Mouse (Mus musculus) forebrain, embryonic 12.5 days (tissue): ENCODE data around the gene Styxl1. TPM values are rescaled to one million over a fixed set of nuclear protein-coding genes. Genes with fewer than 3 reads are reported as not detected.

Experiments
- ATAC-seq: fragments of 200-750 bp; cut with Nextera tagmentation; 2 replicates; pipeline ENCODE4 v1.8.0; 2017; ENCODE audit warnings: moderate TSS enrichment; ENCODE audit not compliant: low FRiP score
- H3K27ac ChIP-seq: fragments of 300-500 bp; sonication (generic); 2 replicates; pipeline ENCODE4 v1.5.1; 2016; ENCODE audit warnings: mild to moderate bottlenecking
- H3K27me3 ChIP-seq: fragments of 300-500 bp; sonication (generic); 2 replicates; pipeline ENCODE4 v1.6.1; 2016; ENCODE audit warnings: mild to moderate bottlenecking
- H3K36me3 ChIP-seq: fragments of 300-500 bp; sonication (generic); replicated peaks from 2 replicates; pipeline ENCODE4 v1.6.1; 2016; ENCODE audit warnings: mild to moderate bottlenecking
- H3K4me1 ChIP-seq: fragments of 300-500 bp; sonication (generic); 2 replicates; pipeline ENCODE4 v1.6.1; 2016
- H3K4me2 ChIP-seq: fragments of 300-500 bp; sonication (generic); 2 replicates; pipeline ENCODE4 v1.6.1; 2016; ENCODE audit warnings: mild to moderate bottlenecking, moderate library complexity
- H3K4me3 ChIP-seq: fragments of 300-500 bp; sonication (generic); replicated peaks from 2 replicates; pipeline ENCODE4 v1.5.1; 2016; ENCODE audit warnings: mild to moderate bottlenecking
- H3K9ac ChIP-seq: fragments of 300-500 bp; sonication (generic); 2 replicates; pipeline ENCODE4 v1.6.1; 2016; ENCODE audit warnings: mild to moderate bottlenecking
- H3K9me3 ChIP-seq: fragments of 300-500 bp; sonication (generic); 2 replicates; pipeline ENCODE4 v1.6.1; 2016
- WGBS: fragments of 180-500 bp; shearing (Covaris S2); methylation state at CpG from one replicate; pipeline ENCODE4 v1.1.7; 2016; 5-methylcytosine and 5-hydroxymethylcytosine counted together
- polyA plus RNA-seq: library from polyadenylated mRNA; unstranded; fragments of >200 nt; fragmentation: Nextera tagmentation; extraction: Ambion mirVana; gene quantifications from 2 replicates; pipeline ENCODE4 v1.2.1, GENCODE M21; 2016

Gene Styxl1
- polyA plus RNA-seq, 1 experiment from 2014 or later, result 0.29 TPM

DNA sequence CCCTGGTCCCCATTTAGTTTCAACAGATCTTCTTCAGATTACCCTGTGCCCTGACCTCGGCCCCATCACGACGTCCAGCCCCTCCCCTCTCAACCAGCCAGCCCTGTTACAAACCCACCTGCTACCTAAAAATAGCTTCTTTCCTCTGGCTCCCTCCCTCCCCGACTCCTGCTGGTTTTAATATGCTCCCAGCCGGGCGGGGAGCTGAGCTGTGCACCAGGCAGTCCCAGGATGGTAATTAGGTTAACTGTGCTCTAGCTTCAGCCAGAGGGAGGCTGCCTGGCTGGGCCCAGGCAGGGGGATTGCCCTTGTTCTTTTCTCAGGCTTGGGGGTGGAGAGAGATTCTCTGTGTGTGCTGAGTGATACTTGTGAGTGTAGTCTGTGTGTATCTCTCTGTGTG, 22.7 kb upstream of the Styxl1 start:
- Histone ChIP-seq H3K9me3 (no peaks in the 10 kb centered on the region), H3K9ac (0 out of 2 replicates have a peak overlapping the region, but pooled peaks have one; percentile 4), H3K4me3 (no peak overlapping the region), H3K27ac (peak overlapping the region; percentile 53), H3K36me3 (no peaks in the 10 kb centered on the region), H3K4me2 (no peak overlapping the region), H3K4me1 (peaks cover 12% of the 10 kb centered on the region; the same call in 1 of the 2 replicates), H3K27me3 (peaks cover 29% of the 10 kb centered on the region)
- WGBS, result 2% methylated on average over 6 of the region's 6 CpGs
- peak; percentile 51; the same call in 1 of the 2 replicates for ATAC-seq

- Histone ChIP-seq H3K27me3 (peaks cover 21% of the 10 kb centered on the region), H3K9me3 (no peaks in the 10 kb centered on the region), H3K9ac (no peak overlapping the region), H3K36me3 (no peaks in the 10 kb centered on the region), H3K4me1 (peaks cover 16% of the 10 kb centered on the region), H3K4me3 (no peak overlapping the region), H3K4me2 (no peak overlapping the region), H3K27ac (no peak overlapping the region)
- no peak for ATAC-seq
- WGBS, result 44% methylated on average over 4 of the region's 4 CpGs
Observed at GRCm38 (mm10) chr5:135799746-135800145, 21.6 kb upstream of the Styxl1 start.

GRCm38 (mm10) chr5:135794859-135795181, 16.6 kb upstream of the Styxl1 start:
- peak overlapping the region; percentile 10; the same call in 1 of the 2 replicates for H3K27ac ChIP-seq
- peak overlapping the region; percentile 26 for H3K4me2 ChIP-seq
- peak overlapping the region; percentile 1; the same call in 1 of the 2 replicates for H3K9ac ChIP-seq
- H3K4me1 ChIP-seq, result peaks cover 9% of the 10 kb centered on the region
- no peak for ATAC-seq
- H3K4me3 ChIP-seq, result no peak overlapping the region
- H3K36me3 ChIP-seq, result peaks cover 23% of the 10 kb centered on the region
- H3K27me3 ChIP-seq, result 0 out of 2 replicates have a peak, but pooled peaks cover 4% of the 10 kb centered on the region
- 6% methylated on average over 5 of the region's 5 CpGs for WGBS
- no peaks in the 10 kb centered on the region for H3K9me3 ChIP-seq

DNA sequence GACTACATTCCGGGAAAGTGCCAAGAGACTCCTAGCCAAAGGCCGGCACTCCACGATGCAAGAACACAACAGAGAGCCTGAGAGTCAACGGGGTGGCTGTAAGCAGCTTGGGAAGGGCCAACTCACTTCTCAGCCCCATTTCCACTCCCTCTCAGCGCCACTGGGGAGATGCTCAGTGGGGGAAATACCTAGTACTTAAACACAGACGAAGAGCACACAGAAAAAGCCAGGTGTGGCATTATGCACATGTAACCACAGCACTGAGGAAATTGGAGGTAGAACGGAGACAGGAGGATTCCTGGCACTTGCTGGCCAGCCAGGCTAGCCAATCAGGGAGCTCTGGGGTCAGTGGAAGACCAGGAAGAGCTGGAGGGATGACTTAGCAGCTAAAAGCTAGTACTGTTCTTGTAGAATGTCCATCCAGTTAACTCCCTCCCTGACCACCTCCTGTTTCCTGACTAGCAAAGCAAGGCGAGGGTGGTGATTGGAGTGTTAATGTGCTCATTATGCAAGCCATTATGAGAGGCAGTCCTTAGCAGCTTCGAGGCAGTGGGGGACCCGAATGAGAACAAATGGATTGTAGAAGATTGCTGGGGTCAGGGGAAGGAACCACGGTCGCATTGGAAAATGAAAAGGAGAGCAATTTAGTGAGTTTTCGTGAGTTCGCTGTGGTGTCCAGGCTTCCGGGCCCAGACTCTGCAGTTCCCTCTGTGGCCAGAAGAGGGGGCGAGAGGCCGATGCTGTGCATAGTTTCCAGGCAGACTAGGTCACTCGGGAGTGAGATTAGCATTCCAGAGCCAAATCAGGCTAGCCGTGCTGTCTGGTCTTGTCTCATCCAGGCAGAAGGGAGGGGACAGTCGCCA, 16.0 kb upstream of the Styxl1 start:
- 0 out of 2 replicates have a peak, but pooled peaks cover 4% of the 10 kb centered on the region for H3K27me3 ChIP-seq
- peak; percentile 92 for ATAC-seq

DNA sequence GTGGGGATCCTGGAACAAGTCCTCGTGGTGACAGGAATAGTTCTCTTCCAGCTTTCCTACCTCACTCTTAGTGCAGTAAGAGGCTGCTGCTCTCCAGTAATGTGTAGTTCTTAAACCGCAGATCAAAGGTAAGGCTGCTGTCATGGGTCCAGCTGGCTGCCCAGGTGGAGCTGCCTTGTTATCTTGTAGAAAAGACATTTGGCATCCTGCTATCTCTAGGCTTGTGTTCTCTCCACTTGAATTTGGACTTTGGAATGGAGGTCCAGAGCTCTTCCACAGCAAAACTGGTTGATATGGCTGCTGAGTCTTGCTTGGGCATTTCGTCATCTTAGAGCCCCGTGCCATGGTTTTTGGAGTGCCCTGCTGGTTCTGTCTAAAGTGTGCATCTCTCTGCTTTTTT, 4.7 kb upstream of the Styxl1 start:
- H3K36me3 ChIP-seq, result peaks cover 66% of the 10 kb centered on the region
- WGBS, result 93% methylated on average over 4 of the region's 4 CpGs
- H3K4me3 ChIP-seq, result no peak overlapping the region
- ATAC-seq, result no peak
- H3K9ac ChIP-seq, result no peak overlapping the region
- no peak overlapping the region for H3K27ac ChIP-seq
- H3K27me3 ChIP-seq, result no peaks in the 10 kb centered on the region
- peaks cover 21% of the 10 kb centered on the region for H3K4me1 ChIP-seq
- H3K4me2 ChIP-seq, result no peak overlapping the region
- no peaks in the 10 kb centered on the region for H3K9me3 ChIP-seq

More for the DNA sequence above, 16.0 kb upstream of the Styxl1 start:
- 10% methylated on average over 20 of the region's 20 CpGs for WGBS
- Histone ChIP-seq H3K36me3 (peaks cover 29% of the 10 kb centered on the region), H3K4me3 (no peak overlapping the region), H3K4me2 (peak overlapping the region; percentile 26), H3K27ac (peak overlapping the region; percentile 10), H3K9me3 (no peaks in the 10 kb centered on the region), H3K4me1 (peaks cover 9% of the 10 kb centered on the region), H3K9ac (peak overlapping the region; percentile 36)

GRCm38 (mm10) chr5:135780331-135780730, 2.1 kb upstream of the Styxl1 start:
- Histone ChIP-seq H3K4me2 (peak overlapping the region; percentile 74; the same call in 1 of the 2 replicates), H3K9me3 (no peaks in the 10 kb centered on the region), H3K4me1 (peaks cover 27% of the 10 kb centered on the region), H3K36me3 (peaks cover 40% of the 10 kb centered on the region), H3K27ac (no peak overlapping the region), H3K9ac (peak overlapping the region; percentile 94; the same call in 1 of the 2 replicates), H3K4me3 (0 out of 2 replicates have a peak overlapping the region, but pooled peaks have one; percentile 0), H3K27me3 (0 out of 2 replicates have a peak, but pooled peaks cover 2% of the 10 kb centered on the region)
- WGBS, result 85% methylated on average over 8 of the region's 8 CpGs
- ATAC-seq, result no peak

GRCm38 (mm10) chr5:135778471-135779445, 573 bp upstream of the Styxl1 start, which contains the start of gene Mdh2:
TSS of gene Mdh2 (plus strand) at chr5:135778480.
- H3K9ac ChIP-seq, result peak within 1 kb of the TSS; percentile 94
- no peaks in the 10 kb centered on the region for H3K9me3 ChIP-seq
- 2% methylated on average over 70 of the region's 70 CpGs for WGBS
- H3K4me1 ChIP-seq, result peaks cover 27% of the 10 kb centered on the region
- H3K4me3 ChIP-seq, result peak within 1 kb of the TSS; percentile 82
- ATAC-seq, result peak; percentile 99
- 0 out of 2 replicates have a peak, but pooled peaks cover 2% of the 10 kb centered on the region for H3K27me3 ChIP-seq
- H3K27ac ChIP-seq, result peak within 1 kb of the TSS; percentile 95
- H3K36me3 ChIP-seq, result peaks cover 24% of the 10 kb centered on the region
- H3K4me2 ChIP-seq, result peak within 1 kb of the TSS; percentile 74

DNA sequence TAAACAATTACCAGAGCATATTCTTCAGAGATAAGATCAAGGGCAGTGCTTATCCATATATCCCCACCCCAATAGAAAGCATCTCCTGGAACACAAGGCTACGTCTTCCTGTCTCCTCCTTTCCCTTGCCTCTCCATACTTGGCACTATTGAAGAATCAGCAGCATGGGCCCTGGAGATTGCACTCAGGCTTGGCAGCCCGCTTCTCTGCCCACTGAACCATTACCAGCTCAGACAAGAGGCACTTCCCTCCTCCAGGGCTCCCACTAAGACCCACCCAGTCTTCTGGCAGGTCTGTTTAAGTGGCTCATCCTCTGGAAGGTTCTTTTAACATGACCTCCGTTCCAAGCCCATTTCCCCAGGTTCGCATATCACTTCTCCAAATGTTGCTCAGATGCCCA, 1.6 kb downstream of the Styxl1 start:
- Histone ChIP-seq H3K27ac (no peak overlapping the region), H3K27me3 (0 out of 2 replicates have a peak, but pooled peaks cover 2% of the 10 kb centered on the region), H3K4me2 (no peak overlapping the region), H3K9me3 (no peaks in the 10 kb centered on the region), H3K36me3 (peaks cover 4% of the 10 kb centered on the region), H3K4me1 (peaks cover 27% of the 10 kb centered on the region), H3K4me3 (no peak overlapping the region), H3K9ac (no peak overlapping the region)
- 79% methylated on average over 4 of the region's 4 CpGs for WGBS
- no peak for ATAC-seq

GRCm38 (mm10) chr5:135772519-135772918, 5.7 kb downstream of the Styxl1 start:
- WGBS, result 74% methylated on average over 3 of the region's 3 CpGs
- no peak overlapping the region for H3K27ac ChIP-seq
- no peak for ATAC-seq

GRCm38 (mm10) chr5:135764971-135765370, 13.2 kb downstream of the Styxl1 start:
- H3K4me3 ChIP-seq, result no peak overlapping the region
- H3K4me1 ChIP-seq, result no peaks in the 10 kb centered on the region
- H3K9ac ChIP-seq, result no peak overlapping the region
- no peaks in the 10 kb centered on the region for H3K36me3 ChIP-seq
- no peak for ATAC-seq
- no peaks in the 10 kb centered on the region for H3K9me3 ChIP-seq
- no peak overlapping the region for H3K4me2 ChIP-seq
- peaks cover 11% of the 10 kb centered on the region; the same call in 1 of the 2 replicates for H3K27me3 ChIP-seq
- H3K27ac ChIP-seq, result no peak overlapping the region
- WGBS, result 61% methylated on average over 3 of the region's 3 CpGs

More at GRCm38 (mm10) chr5:135772519-135772918, 5.7 kb downstream of the Styxl1 start:
- Histone ChIP-seq H3K4me2 (no peak overlapping the region), H3K27me3 (0 out of 2 replicates have a peak, but pooled peaks cover 2% of the 10 kb centered on the region), H3K36me3 (no peaks in the 10 kb centered on the region), H3K4me3 (no peak overlapping the region), H3K9me3 (no peaks in the 10 kb centered on the region), H3K9ac (no peak overlapping the region), H3K4me1 (peaks cover 3% of the 10 kb centered on the region)

DNA sequence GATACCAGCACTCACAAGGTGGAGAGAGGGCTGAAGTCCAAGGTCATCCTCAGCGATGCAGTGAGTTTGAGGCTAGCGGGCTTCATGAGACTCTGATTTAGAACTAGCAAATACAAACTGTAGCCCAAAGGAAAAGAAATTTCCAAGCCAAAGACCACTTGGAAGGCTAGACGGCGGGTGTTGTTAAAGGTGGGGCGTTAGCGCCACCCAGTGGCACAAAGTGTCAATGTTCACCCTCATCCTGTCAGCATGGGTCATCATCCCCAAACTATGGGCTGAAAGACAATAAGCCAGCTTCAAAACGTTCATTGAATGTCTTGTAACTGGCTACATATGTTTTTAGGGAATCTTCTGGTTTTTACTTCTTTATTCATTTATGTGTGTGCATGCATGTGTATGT, 14.7 kb downstream of the Styxl1 start:
- WGBS, result 3% methylated on average over 7 of the region's 7 CpGs
- H3K4me1 ChIP-seq, result no peaks in the 10 kb centered on the region
- peaks cover 11% of the 10 kb centered on the region; the same call in 1 of the 2 replicates for H3K27me3 ChIP-seq
- H3K36me3 ChIP-seq, result no peaks in the 10 kb centered on the region
- H3K4me2 ChIP-seq, result no peak overlapping the region
- ATAC-seq, result 0 out of 2 replicates have a peak, but pooled peaks have one; percentile 51
- no peak overlapping the region for H3K27ac ChIP-seq
- no peaks in the 10 kb centered on the region for H3K9me3 ChIP-seq
- H3K9ac ChIP-seq, result no peak overlapping the region
- no peak overlapping the region for H3K4me3 ChIP-seq
